Mouse (Mus musculus): ENCODE results near the gene Cdca7.

Cdca7 gene

GRCm38 (mm10) chr2:72475797-72476485 is at the start of gene Cdca7:
TSS of gene Cdca7 (plus strand) at chr2:72476159.
- DNase-seq (ENCODE audit: low spot score in 2 of 2): peak; percentile 74 to 75

- DNase-seq (ENCODE audit: low spot score in 2 of 2): no peak
These were observed 49.2 kb upstream of the Cdca7 start for GRCm38 (mm10) chr2:72426776-72427175.

- DNase-seq (ENCODE audit: low spot score in 2 of 2): no peak
These were observed 48.7 kb upstream of the Cdca7 start for GRCm38 (mm10) chr2:72427288-72427687.

- no peak for DNase-seq (ENCODE audit: low spot score in 2 of 2)
These were observed 36.9 kb upstream of the Cdca7 start for GRCm38 (mm10) chr2:72438941-72439533.

GRCm38 (mm10) chr2:72441010-72441409 is 34.9 kb upstream of the Cdca7 start:
- peak in 1 of 2 experiments; percentile 56 for DNase-seq (ENCODE audit: low spot score in 2 of 2)

GRCm38 (mm10) chr2:72442825-72443224 is 33.1 kb upstream of the Cdca7 start:
- DNase-seq (ENCODE audit: low spot score in 2 of 2): peak in 1 of 2 experiments; percentile 3

DNA sequence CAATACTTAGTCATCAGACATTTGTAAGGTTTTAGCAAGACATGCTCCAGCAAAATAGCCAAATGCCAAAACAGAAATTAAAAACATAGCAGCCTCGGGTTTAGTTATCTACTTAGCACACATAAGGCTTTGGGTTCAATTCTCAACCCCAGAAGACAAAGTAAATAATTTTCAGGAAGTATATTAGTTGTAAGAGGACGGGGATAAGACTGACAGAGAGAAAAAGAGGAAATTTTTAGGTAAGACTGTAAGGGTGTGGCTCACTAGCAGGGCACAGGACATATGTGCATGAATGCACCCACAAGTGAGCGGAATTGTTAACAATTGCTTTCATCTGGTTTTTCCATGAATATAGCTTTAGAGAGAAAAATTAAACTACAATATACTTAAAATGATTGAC is 32.0 kb upstream of the Cdca7 start:
- DNase-seq (ENCODE audit: low spot score in 2 of 2): no peak

DNA sequence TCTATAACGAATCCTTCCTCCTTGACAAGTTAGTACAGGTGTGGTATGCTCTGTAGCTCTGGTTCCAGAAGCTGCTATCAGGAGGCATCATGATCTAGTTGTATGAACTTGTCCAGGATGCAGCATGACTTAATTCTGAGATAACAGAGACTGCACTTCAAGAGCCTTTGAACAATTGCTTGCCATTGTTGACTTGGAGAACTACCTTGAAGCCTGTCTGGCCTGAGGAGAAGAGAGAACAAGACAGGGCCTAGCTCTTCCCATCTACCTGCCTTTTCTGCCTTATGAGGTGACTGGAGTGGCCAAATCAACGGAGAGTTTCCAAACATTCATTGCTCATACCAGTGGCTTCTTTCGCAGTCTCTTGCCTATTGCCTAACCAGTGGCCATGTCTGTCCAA is 29.9 kb upstream of the Cdca7 start:
- DNase-seq (ENCODE audit: low spot score in 2 of 2): peak in 1 of 2 experiments; percentile 13

- peak in 1 of 2 experiments; percentile 44 for DNase-seq (ENCODE audit: low spot score in 2 of 2)
These were observed 29.3 kb upstream of the Cdca7 start for GRCm38 (mm10) chr2:72446615-72447014.

DNA sequence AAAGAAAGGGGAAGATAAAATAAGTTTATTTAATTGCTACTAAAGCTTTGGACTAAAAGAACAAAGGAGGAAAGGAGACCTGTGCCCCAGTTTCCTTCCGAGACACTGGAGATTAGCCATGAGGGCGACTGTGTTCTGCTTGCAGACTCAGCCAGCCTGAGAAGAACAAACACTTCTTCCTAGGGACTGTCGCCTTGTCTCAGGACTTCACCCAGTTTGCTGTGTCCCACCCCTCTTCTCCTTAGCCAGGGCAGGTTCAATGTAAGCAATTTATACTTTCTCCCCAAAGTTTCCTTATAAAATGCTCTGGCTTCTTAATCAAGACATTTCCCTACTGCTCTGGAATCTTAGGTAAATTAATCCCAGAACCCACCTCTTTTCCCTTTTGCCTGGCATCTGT is 22.4 kb upstream of the Cdca7 start:
- DNase-seq (ENCODE audit: low spot score in 2 of 2): peak in 1 of 2 experiments; percentile 13

DNA sequence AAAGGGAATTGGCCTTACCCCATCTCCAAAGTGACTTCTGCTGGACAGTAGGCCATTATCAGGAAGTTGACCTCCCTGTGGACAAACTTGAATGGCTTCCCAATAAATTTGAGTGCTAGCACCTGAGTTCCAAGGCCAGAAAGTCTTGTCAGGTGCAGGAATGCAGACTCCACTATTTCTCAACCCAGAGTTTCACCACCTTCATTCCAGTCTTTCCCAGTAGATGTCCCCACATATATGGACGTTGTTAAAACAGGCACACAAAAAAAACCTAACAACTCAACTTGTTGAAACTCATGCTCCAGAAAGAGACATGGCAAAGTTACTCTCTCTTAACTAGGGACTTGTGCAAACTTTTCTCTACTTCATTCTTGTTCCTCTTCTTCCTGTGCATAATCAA is 19.8 kb upstream of the Cdca7 start:
- no peak for DNase-seq (ENCODE audit: low spot score in 2 of 2)

GRCm38 (mm10) chr2:72464376-72465014 is 11.5 kb upstream of the Cdca7 start:
- no peak for DNase-seq (ENCODE audit: low spot score in 2 of 2)

DNA sequence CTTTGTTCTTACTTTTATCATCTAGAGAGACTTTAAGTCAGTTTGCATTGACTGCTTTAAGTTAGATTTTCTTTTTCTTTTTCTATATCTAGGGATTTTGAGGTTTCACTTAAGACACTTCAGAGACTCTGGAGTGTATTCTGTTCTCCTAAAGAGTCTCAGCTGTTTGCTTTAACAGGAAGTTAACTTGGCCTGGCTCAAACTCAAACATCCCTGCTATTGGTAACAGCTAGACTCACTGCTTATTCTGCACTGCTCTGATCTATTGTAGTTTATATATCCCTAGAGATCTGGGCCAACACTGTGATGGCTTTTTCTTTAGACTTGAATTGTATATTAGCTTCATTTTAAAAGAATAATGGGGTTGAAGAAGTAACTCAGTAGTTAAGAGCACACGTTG is 8.4 kb upstream of the Cdca7 start:
- DNase-seq (ENCODE audit: low spot score in 2 of 2): no peak

GRCm38 (mm10) chr2:72471415-72472070 is 4.4 kb upstream of the Cdca7 start:
- no peak for DNase-seq (ENCODE audit: low spot score in 2 of 2)

GRCm38 (mm10) chr2:72474531-72475287 is 1.2 kb upstream of the Cdca7 start:
- DNase-seq (ENCODE audit: low spot score in 2 of 2): no peak

GRCm38 (mm10) chr2:72475423-72475796 is 549 bp upstream of the Cdca7 start:
- no peak for DNase-seq (ENCODE audit: low spot score in 2 of 2)

DNA sequence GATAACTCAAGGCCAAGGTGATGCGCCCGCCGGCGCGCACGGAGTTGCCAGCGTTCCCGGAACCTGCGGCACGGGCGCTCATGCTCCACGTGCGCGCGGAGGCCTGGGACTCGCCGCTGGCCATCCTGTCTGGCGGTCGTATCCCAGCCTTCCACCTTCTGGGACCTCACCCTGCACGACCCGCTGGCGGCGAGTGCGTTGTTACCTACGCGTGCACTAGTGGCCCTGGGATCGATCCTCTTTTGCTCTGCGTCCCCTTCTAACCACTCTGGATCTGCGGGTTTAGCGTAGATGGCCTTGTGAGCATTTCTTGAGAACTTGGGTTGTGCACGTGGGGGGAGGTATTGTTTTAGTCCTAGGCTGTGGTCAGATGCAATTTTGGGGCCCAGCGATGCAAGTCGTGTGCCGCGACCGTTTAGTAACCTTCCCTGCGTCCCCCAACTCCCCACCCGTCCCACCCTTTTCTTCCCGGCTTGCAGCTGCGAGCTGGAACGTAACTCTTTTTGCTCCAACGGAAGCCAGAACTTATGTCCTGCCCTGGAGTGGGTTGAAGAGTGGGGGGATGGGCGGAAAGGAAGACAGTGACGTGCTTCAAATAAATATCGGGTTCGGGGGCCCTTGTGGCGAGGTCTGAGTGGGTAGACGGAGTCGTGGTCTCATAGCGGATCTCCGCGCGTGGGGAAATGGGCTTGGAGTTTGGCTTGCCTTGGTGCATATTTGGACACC is 690 bp downstream of the Cdca7 start:
- no peak for DNase-seq (ENCODE audit: low spot score in 2 of 2)

GRCm38 (mm10) chr2:72477221-72477620 is 1.3 kb downstream of the Cdca7 start:
- no peak for DNase-seq (ENCODE audit: low spot score in 2 of 2)

DNA sequence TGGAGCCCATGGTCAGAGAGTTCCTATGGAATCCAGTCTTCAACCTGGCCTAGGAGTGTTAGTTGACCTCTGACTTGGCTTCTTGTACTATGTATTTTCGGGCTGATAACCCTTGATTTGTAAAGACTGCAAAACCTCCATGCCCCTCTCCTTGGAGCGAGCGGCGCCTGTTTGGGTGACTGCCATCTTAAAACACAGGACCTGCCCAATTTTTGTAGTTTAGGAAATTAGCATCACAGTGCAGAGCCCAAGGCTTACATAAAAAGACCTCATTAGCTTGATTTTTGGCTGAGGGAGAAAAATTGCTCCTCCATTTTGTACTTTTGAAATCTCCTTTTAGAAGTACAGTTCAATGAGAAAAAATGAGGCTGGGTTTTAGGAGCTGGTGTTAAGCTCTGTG is 2.2 kb downstream of the Cdca7 start:
- DNase-seq (ENCODE audit: low spot score in 2 of 2): no peak

DNA sequence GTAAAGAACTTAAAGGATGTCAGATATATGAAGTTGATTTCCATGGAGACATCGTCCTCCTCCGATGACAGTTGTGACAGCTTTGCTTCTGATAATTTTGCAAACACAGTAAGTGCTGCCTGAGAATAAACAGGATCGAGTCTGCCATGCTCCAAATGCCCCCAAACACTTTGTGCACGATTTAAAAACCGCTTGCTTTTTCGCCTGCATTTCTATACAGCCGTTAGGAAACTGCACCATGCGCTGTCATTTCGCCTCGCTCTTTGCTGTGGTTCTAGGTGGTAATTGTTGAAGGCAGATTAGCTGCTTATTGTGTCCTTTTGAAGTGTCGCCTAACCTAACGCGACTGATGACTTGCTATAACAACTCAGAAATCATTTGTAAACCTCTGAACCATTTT is 3.0 kb downstream of the Cdca7 start:
- DNase-seq (ENCODE audit: low spot score in 2 of 2): no peak

- no peak for DNase-seq (ENCODE audit: low spot score in 2 of 2)
These were observed 3.9 kb downstream of the Cdca7 start for GRCm38 (mm10) chr2:72479818-72480217.
